Mouse (Mus musculus) brown adipose tissue, adult 24 weeks (tissue): ENCODE data around the gene Stxbp1. TPM values are rescaled to one million over a fixed set of nuclear protein-coding genes. Genes with fewer than 3 reads are reported as not detected.

ENCODE experiments used
- H3K27ac ChIP-seq: fragments of 200-500 bp; replicated peaks from 2 replicates; pipeline ENCODE4 v1.5.1; 2012; ENCODE audit warnings: low read depth, mild to moderate bottlenecking, low read length
- H3K4me1 ChIP-seq: fragments of 200-500 bp; 2 replicates; pipeline ENCODE4 v1.6.1; 2012; ENCODE audit warnings: low read length, mixed read lengths; ENCODE audit not compliant: control insufficient read depth, insufficient read depth, insufficient read length
- H3K4me3 ChIP-seq: fragments of 200-500 bp; 2 replicates; pipeline ENCODE4 v1.5.1; 2012; ENCODE audit warnings: low read depth, mild to moderate bottlenecking, low read length, moderate library complexity; ENCODE audit not compliant: insufficient read depth
- polyA plus RNA-seq: library from polyadenylated mRNA; stranded (reverse); fragments of >200 nt; gene quantifications from 2 replicates; pipeline ENCODE4 v1.2.4, GENCODE M21; 2012; ENCODE audit not compliant: missing spikeins, insufficient read depth, insufficient read length

Stxbp1 gene
- polyA plus RNA-seq, 1 experiment = 4.0 TPM

DNA sequence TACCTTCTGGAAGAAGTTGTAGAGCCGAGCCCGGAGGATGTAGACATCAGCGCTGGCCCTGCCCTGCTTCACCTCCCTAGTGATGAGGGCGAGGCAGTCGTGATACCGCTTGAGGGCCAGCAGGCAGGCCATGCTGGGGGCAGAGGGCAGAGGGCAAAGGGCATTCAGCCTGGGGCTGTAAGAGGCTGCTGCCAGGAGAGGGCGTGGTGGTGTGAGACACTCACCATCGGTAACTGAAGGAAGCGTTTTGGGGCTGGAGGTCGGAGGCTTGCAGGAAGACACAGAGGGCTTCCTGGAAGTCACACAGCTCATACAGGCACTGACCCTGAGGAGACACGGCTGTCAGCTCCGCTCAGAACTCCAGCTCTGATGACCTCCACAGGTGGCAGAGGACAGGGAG is 75.2 kb downstream of the Stxbp1 start:
- Histone ChIP-seq H3K4me1 (no peaks in the 10 kb centered on the region), H3K27ac (no peak overlapping the region), H3K4me3 (no peak overlapping the region)

DNA sequence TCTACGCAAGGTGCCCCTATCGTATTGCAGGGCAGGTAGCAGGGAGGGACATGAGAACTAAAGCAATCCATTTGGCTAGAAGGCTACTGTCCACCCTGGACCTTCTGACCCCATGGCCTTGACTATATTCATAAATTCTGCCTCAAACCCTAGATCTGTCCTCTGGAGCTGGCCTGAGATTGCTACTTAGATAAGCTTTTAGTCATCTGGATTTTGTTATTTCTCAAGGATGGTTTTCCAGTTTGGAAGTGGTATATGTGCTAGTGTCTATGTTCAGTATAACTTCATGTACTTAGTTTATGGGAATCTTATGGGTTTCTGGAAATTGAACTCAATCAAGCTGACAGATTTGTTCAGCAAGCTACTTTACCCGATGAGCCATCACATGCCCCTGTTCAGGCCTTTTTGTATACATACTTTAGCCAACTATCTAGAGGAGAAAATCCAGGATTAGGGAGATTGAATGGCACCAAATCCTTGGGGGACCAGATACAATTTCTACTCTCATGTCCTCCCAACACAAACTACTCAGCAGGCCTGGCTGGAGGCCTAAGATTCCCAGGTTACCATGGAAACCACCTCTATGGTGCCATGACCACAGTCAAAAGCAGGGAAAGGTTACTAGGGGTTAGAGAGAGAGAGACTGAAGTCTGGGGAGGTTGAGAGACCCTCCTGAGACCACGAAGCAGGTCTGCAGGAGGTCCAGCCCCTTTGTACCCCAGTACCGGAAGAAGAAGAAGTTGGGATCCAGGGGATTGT is 77.5 kb downstream of the Stxbp1 start:
- Histone ChIP-seq H3K4me3 (no peak overlapping the region), H3K4me1 (no peaks in the 10 kb centered on the region), H3K27ac (no peak overlapping the region)

DNA sequence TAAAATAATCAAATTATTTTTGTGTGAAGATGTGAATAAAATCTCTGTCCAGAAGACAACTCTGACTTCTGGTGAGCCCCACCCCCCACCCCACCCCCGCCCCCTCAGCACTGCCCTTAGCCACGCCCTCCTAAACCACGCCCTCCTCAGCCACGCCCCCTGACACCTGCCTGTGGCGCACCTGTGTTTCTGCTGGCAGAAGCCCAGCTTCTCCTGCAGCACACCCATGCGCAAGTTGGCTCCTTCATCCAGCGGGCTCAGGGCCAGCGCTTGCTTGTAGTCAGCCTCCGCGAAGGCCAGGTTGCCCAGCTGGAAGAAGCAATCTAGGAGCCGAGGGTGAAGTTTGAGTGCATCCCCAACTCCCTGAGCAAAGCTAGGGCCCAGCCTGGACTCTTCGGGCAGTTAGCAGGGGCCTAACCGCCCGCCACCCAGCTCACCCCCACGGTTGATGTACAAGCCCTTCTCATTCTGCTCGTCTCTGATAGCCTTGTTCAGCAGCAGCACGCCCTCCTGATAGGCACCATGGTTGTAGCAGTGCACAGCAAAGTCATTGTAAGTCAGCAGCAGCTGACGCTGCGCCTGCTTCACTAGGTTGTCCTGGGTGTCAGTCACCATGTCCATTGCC is 78.3 kb downstream of the Stxbp1 start:
- H3K4me1 ChIP-seq = no peaks in the 10 kb centered on the region
- no peak overlapping the region for H3K27ac ChIP-seq
- H3K4me3 ChIP-seq = no peak overlapping the region

DNA sequence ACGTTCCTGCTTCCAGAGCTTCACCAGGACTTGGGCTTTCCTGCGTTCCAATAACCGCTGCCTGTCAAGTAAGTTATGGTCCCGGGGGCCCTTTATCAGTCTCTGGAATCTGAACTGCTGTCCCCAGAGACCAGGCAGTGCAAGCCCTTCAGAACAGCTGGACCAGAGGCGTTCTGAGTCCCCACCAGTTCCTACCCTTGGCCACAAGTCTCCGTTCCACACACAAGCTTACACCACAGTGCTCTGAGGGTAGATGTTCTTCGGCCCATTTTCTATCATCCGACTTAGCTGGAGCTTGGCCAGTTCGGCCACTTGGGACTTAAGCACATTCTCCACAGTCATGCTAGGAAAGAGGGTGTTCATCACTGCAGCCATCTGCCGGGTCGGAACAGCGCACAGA is 79.8 kb downstream of the Stxbp1 start:
- Histone ChIP-seq H3K4me3 (no peak overlapping the region), H3K4me1 (no peaks in the 10 kb centered on the region), H3K27ac (no peak overlapping the region)

DNA sequence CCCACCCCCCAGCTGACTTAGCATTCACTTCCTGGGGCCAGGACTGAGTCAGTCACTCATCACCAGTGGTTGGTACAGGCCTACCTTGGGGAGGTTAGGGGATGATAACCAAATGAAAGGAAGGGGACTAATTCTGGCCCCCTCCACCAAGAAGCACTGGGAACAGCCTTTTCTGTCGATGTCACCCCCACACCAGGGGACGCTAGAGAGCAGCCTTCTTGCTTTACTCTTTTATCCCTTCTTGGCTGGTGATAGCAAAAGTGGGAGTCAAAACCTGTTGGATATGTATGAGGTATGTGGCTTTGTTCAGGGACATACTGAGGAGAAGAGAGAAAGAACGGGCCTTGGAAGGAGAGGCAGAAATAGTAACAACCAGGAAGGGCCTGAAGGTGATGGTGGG is 83.7 kb downstream of the Stxbp1 start:
- Histone ChIP-seq H3K27ac (no peak overlapping the region), H3K4me1 (no peaks in the 10 kb centered on the region), H3K4me3 (no peak overlapping the region)

DNA sequence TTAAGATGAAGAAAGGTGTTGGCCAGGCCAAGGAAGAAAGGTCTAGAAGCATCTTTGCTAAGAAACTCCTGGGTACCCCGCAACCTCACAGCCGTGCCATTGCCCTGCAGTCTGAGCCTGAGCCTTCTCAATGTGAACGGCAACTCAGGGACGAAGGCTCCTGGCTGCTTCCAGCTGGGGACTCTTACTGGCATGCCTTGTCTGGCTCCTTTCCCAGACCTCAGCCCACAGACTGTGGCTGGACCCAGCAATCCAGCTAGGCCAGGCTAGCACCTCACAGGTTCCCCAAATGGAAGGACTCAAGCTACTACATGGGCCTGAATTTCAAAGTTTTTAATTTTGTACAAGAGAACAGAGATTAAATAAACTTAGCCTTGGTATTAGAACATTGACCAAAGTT is 85.2 kb downstream of the Stxbp1 start:
- Histone ChIP-seq H3K27ac (no peak overlapping the region), H3K4me3 (no peak overlapping the region), H3K4me1 (no peaks in the 10 kb centered on the region)

DNA sequence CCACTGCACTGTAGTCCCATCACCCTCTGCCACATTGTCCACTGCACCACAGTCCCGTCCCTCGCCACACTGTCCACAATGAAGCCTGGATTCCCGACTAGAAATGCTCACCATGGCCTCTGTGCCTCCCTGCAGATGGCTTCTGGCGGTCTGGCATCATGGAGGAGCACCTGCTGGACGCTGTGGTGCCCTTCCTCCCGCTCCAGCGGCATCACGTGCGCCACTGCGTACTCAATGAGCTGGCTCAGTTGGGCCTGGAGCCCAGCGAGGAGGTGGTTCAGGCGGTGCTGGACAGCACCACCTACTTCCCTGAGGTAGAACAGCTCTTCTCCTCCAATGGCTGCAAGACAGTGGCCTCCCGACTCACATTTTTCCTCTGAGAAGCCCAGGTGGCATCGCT is 85.7 kb downstream of the Stxbp1 start:
- Histone ChIP-seq H3K4me1 (no peaks in the 10 kb centered on the region), H3K4me3 (no peak overlapping the region), H3K27ac (no peak overlapping the region)

DNA sequence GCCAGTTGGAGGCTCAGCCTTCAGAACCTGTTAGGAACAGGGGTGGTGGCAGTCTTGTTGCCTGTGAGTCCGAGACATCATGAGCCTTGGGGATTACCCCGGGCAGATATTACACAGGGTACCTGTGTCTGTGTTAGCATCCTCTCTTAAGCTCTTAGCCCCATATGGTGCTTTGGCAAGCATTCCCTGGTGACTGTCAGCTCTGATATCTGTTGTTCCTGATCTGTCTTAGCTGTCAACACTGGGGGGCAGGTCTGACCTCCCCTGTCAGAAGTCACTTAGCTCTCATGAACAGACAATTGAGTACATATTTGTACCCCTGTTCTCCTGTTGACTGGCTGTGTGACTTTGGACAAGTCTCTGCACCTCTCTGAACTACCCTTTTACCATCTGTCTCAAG is 88.0 kb downstream of the Stxbp1 start:
- H3K27ac ChIP-seq = no peak overlapping the region
- H3K4me1 ChIP-seq = no peaks in the 10 kb centered on the region
- no peak overlapping the region for H3K4me3 ChIP-seq

DNA sequence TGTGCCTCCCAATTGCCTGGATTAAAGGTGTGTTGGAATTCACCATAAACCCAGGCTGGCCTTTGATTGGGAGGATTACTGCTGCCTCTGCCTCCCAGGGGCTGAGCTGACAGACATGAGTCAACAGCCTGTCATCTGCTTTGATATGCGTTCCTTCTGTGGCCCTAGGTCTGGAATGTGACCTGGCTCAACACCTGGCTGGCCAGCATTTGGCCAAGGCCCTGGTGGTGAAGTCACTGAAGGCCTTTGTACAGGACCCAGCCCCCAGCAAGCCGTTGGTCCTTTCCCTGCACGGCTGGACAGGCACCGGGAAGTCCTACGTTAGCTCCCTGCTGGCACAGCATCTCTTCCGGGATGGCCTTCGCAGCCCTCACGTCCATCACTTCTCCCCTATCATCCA is 88.5 kb downstream of the Stxbp1 start:
- Histone ChIP-seq H3K4me3 (no peak overlapping the region), H3K27ac (no peak overlapping the region), H3K4me1 (no peaks in the 10 kb centered on the region)

DNA sequence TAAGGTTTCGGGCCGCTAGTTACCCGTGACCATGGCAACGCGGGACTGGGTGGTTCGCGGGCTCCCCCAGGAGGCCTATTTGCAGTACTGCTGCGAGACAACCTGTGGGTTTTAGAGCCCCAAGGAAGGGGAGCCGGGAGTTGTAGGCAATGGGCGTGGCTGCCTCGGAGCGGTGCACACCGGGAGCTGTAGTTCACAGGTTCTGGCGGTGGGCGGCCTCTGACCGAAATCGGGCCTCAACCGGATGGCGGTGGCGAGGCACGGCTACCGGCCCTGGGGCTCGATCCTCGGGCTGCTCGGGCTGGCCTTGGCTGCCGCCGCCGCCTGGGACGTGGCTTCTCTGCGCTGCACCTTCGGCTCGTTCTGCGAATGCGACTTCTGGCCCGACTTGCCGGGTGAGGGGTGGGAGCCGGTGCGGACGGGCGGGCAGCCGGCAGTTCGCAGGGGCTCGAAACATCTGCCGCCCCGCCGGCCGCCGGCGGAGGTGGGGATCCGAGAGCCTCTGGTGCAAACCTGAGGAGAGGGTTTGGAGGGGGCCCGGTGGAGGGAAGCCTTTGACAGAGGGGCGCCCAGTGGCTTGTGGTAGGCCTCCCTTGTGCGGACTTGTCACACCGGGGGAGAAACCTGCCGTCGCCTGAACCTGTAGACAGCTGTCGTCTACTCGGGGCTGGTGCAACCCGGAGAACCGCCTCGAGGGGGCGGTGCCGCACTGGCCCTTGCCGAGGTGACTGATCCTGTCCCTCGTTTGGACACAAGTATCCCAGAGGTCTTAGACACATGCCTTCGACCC is 89.8 kb downstream of the Stxbp1 start, which contains the start of gene Tor2a:
Gene Tor2a, plus strand, starts transcription at position 179 of the 790 bp plus-strand sequence.
- no peaks in the 10 kb centered on the region for H3K4me1 ChIP-seq
- peak within 1 kb of the TSS; percentile 80 for H3K27ac ChIP-seq
- peak within 1 kb of the TSS; percentile 89 for H3K4me3 ChIP-seq

DNA sequence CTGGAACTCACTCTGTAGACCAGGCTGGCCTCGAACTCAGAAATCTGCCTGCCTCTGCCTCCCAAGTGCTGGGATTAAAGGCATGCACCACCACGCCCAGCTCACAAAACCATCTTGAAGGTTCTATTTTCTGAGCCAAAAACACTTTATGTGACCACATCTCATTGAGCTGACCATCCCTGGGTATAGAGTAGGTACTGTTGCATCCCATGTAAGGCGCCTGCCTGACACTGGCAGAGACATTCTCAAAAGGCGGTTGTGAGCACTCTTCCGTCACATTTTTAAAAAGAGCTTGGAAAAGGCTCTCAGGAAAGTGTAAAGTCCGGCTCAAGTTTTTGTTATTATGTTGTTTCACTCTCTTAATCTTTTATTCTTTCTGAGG is 90.4 kb downstream of the Stxbp1 start:
- Histone ChIP-seq H3K4me1 (no peaks in the 10 kb centered on the region), H3K4me3 (no peak overlapping the region), H3K27ac (no peak overlapping the region)

DNA sequence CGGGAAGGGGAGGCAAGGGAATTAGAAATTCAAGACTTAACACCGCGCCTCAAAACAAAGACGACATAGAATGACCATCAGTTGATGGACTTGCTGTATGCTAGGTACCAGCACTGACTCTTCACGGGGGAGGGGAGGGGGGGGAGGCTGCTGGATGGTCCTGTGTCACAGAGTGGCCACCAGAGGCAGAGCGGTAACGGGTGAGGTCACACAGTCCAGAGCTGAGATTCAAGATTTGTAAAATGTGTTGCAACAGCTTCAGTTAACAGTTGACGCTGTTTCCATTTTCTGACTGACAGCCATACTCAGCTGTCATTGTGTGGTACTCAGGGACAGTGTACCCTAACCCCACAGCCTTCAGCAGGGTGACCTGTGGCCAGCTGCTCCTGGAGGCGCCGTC is 94.9 kb downstream of the Stxbp1 start:
- no peak overlapping the region for H3K27ac ChIP-seq
- no peak overlapping the region for H3K4me3 ChIP-seq
- H3K4me1 ChIP-seq = no peaks in the 10 kb centered on the region

DNA sequence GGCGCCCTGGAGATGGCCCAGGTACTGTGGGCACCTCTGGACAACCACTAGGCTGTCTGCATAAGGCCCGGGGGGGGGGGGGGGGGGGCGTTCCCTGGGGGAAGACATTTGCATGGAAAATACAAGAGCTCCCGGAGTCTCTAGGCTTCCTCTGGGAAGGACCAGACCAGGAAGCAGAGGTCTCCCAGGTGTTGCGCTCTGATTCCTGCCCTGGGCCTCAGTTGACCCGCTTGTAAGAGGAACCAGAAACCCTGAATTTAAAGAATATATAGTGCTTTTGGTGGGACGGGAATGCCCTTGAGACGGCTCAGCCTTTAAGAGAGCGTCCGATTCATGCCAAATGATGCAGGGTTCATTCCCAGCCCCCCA is 95.4 kb downstream of the Stxbp1 start:
- no peak overlapping the region for H3K4me3 ChIP-seq
- H3K4me1 ChIP-seq = no peaks in the 10 kb centered on the region
- no peak overlapping the region for H3K27ac ChIP-seq

DNA sequence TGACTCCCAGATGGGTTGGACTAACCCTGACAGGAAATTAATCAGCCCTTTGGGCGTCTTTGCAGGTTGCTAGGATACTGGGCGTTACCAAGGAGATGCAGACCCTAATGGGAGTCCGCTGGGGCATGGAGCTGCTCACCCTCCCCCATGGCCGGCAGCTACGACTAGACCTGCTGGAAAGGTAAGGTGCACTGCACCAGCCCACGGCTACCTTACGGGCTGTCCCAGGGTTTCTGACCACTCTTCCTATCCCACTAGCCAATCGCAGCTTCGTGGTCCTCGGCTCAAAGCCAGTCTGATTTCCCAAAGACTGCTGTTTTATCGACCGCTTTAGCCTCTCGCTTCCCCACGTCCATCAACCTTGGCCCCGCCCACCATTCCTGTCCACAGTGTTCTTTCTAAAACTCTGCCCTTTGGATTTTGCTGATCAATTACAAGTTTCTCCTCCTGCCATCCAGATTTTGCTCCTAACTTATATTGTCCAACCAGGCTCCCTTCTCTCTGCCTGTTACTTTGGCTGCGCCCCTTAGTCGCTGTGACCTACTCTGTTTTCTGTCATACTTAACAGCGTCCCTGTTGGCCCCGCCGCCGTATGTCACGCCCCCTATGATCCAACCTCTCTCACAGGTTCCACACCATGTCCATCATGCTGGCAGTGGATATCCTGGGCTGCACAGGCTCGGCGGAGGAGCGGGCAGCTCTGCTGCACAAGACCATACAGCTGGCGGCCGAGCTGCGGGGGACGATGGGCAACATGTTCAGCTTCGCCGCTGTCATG is 96.0 kb downstream of the Stxbp1 start:
- Histone ChIP-seq H3K4me3 (peak overlapping the region; percentile 37), H3K27ac (no peak overlapping the region), H3K4me1 (no peaks in the 10 kb centered on the region)

DNA sequence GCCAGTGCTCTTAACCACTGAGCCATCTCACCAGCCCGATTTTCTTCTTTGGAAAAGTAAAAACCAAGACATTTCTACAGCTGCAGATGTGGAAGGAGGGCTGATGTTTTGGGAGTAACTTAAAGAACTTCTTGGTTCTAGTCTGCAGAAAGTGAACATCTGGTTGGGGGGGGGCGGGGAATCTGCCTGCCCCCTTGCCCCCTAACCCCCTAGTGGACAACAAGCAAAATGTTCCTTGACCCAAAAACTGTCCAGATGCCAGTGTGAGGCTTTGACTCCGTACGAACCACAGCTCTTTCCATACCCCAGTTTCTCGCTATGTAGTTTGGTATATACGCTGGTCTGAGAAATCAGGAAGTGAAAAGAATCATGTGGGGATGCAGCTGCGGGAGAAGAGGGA is 96.8 kb downstream of the Stxbp1 start:
- H3K27ac ChIP-seq = no peak overlapping the region
- no peak overlapping the region for H3K4me3 ChIP-seq
- H3K4me1 ChIP-seq = no peaks in the 10 kb centered on the region
